Mouse (Mus musculus): ENCODE results near the gene Dcp1a.

- no peak for TF ChIP-seq CTCF (IDR thresholded peaks at IDR 0.05; ENCODE audit: borderline replicate concordance, control insufficient read depth, extremely low read depth, insufficient read depth, low read length, poor library complexity)
- TF ChIP-seq POLR2A (IDR thresholded peaks at IDR 0.05; ENCODE audit: control insufficient read depth, extremely low read depth, insufficient read depth, low read length, poor library complexity) = no peak
Observed at GRCm38 (mm10) chr14:30515931-30516723, 36.8 kb downstream of the Dcp1a start.
